Mouse (Mus musculus) bone marrow, adult 2 months (tissue): Measurements from ENCODE around the gene Ptpra.

Experiments used
- CTCF ChIP-seq: fragments of 200-500 bp; IDR thresholded peaks from 2 replicates; pipeline ENCODE4 v1.5.1; 2011; ENCODE audit warnings: low read length, control low read depth; ENCODE audit not compliant: control insufficient read depth, insufficient read depth
- POLR2A ChIP-seq: fragments of 200-500 bp; IDR thresholded peaks from 2 replicates; pipeline ENCODE4 v1.6.1; 2011; ENCODE audit warnings: low read depth, mild to moderate bottlenecking, control low read depth, low read length, borderline replicate concordance; ENCODE audit not compliant: control insufficient read depth

DNA sequence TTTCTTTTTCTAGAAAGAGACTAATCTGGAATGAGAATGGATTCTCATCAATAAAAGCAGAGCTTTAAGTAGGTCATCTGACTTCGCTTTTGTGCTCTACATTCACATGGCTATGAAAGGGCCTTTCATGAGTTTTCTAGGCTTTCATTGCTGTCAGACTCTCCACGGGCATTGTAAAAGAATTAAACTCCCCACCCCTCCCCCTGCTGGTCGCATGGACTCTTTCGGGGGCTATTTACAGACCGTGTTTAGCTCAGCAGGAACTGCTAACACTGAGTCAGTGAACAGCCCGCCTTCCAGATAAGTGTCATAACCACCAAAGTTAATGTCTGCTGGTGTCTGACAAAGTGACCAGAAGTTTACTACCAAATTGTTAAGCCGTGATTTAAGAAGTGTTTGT is 41.5 kb downstream of the Ptpra start:
- TF ChIP-seq POLR2A, result no peak
- no peak for TF ChIP-seq CTCF
